Mouse (Mus musculus) G1E (cell line): ENCODE measurements around the gene Cysrt1.

Source experiments
- CTCF ChIP-seq: IDR thresholded peaks from 2 replicates; pipeline ENCODE4 v1.5.1; 2012; ENCODE audit warnings: low read depth, low read length, inconsistent platforms, mixed read lengths
- GATA1 ChIP-seq: IDR thresholded peaks from 2 replicates; pipeline ENCODE4 v1.6.1; 2012; ENCODE audit warnings: borderline replicate concordance, low read length, inconsistent platforms, mixed read lengths
- GATA2 ChIP-seq: IDR thresholded peaks from 2 replicates; pipeline ENCODE4 v1.6.1; 2012; ENCODE audit warnings: low read depth, low read length, inconsistent platforms, borderline replicate concordance
- POLR2AphosphoS5 ChIP-seq: IDR thresholded peaks from 2 replicates; pipeline ENCODE4 v1.6.1; 2012; ENCODE audit warnings: low read depth, low read length, inconsistent platforms; ENCODE audit not compliant: insufficient replicate concordance
- TAL1 ChIP-seq: conservative IDR thresholded peaks from 2 replicates; pipeline ENCODE4 v1.6.1; 2012; ENCODE audit warnings: low read depth, low read length, inconsistent platforms, mixed read lengths

GRCm38 (mm10) chr2:25261870-25262269, 19.6 kb upstream of the Cysrt1 start:
- TF ChIP-seq CTCF: no peak
- TF ChIP-seq GATA1: no peak
- no peak for TF ChIP-seq TAL1
- TF ChIP-seq POLR2AphosphoS5: no peak
- no peak for TF ChIP-seq GATA2
